Mouse (Mus musculus) stomach, postnatal 0 days (tissue): ENCODE results near the gene Rnpepl1. TPM values are rescaled to one million over a fixed set of nuclear protein-coding genes. Genes with fewer than 3 reads are reported as not detected.

Experiments used
- ATAC-seq: fragments of 200-750 bp; cut with Nextera tagmentation; 2 replicates; pipeline ENCODE4 v1.8.0; 2017; ENCODE audit not compliant: low FRiP score, low TSS enrichment
- DNase-seq: peaks from one replicate; pipeline ENCODE4 v3.0.0-alpha.2; 2016; ENCODE audit warnings: low spot score
- H3K27ac ChIP-seq: fragments of 300-500 bp; sonication (generic); replicated peaks from 2 replicates; pipeline ENCODE4 v1.5.1; 2014; ENCODE audit warnings: mild to moderate bottlenecking, control low read depth
- H3K27me3 ChIP-seq: fragments of 300-500 bp; sonication (generic); 2 replicates; pipeline ENCODE4 v1.6.1; 2014; ENCODE audit warnings: low read length; ENCODE audit not compliant: control insufficient read depth, insufficient read depth
- H3K36me3 ChIP-seq: fragments of 300-500 bp; sonication (generic); 2 replicates; pipeline ENCODE4 v1.6.1; 2014; ENCODE audit warnings: low read length, mixed read lengths; ENCODE audit not compliant: control insufficient read depth, insufficient read depth
- H3K4me1 ChIP-seq: fragments of 300-500 bp; sonication (generic); replicated peaks from 2 replicates; pipeline ENCODE4 v1.6.1; 2014; ENCODE audit warnings: antibody characterized with exemption; ENCODE audit not compliant: control insufficient read depth, insufficient read depth
- H3K4me2 ChIP-seq: fragments of 300-500 bp; sonication (generic); replicated peaks from 2 replicates; pipeline ENCODE4 v1.6.1; 2014; ENCODE audit warnings: low read depth, mild to moderate bottlenecking, control low read depth, moderate library complexity
- H3K4me3 ChIP-seq: fragments of 300-500 bp; sonication (generic); 2 replicates; pipeline ENCODE4 v1.5.1; 2014; ENCODE audit warnings: low read depth, low read length, control low read depth
- H3K9ac ChIP-seq: fragments of 300-500 bp; sonication (generic); 2 replicates; pipeline ENCODE4 v1.6.1; 2014; ENCODE audit warnings: mild to moderate bottlenecking, low read length, control low read depth, mixed read lengths
- H3K9me3 ChIP-seq: fragments of 300-500 bp; sonication (generic); 2 replicates; pipeline ENCODE4 v1.6.1; 2016; ENCODE audit warnings: low read length; ENCODE audit not compliant: control insufficient read depth
- CTCF ChIP-seq: IDR thresholded peaks from 2 replicates; pipeline ENCODE4 v1.5.1; 2016; ENCODE audit warnings: antibody characterized with exemption, low read depth, mild to moderate bottlenecking, moderate library complexity
- EP300 ChIP-seq: optimal IDR thresholded peaks from 2 replicates; pipeline ENCODE3; 2016; ENCODE audit warnings: antibody characterized with exemption
- WGBS: fragments of 180-500 bp; shearing (Covaris S2); extraction: QIAGEN DNeasy Blood & Tissue Kit; methylation state at CpG from one replicate; pipeline ENCODE4 v1.1.7; 2014; 5-methylcytosine and 5-hydroxymethylcytosine counted together
- polyA plus RNA-seq: library from polyadenylated mRNA; unstranded; fragments of >200 nt; fragmentation: Nextera tagmentation; extraction: Ambion mirVana; gene quantifications from 2 replicates; pipeline ENCODE4 v1.2.1, GENCODE M21; 2015

Rnpepl1 gene
- polyA plus RNA-seq, 1 experiment from 2014 or later = 36.7 TPM

DNA sequence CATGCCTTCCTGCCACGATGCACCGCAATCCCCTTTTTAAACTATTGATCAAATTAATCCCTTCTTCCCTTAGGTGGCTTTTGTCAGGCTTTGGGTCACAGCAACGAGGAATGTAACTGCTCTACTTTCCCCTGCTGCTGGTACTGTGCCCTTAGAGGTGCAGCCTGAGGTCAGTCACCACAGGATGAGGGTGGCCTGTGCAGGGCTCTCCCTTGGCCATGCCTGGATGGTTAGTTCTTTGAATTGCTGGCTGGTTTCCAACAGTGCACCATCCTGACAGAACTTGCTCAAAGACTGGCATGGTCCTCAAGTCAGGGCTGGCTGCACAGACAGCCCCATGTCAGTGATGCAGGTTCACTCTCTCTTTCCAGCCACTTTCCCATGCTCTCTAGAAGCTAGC, 36.6 kb upstream of the Rnpepl1 start:
- no peak for ATAC-seq
- H3K9me3 ChIP-seq = no peaks in the 10 kb centered on the region
- no peak overlapping the region for H3K27ac ChIP-seq
- H3K27me3 ChIP-seq = no peaks in the 10 kb centered on the region
- 78% methylated on average over 3 of the region's 3 CpGs for WGBS
- no peaks in the 10 kb centered on the region for H3K36me3 ChIP-seq
- H3K4me3 ChIP-seq = no peak overlapping the region
- no peak for DNase-seq
- no peaks in the 10 kb centered on the region for H3K4me1 ChIP-seq
- TF ChIP-seq CTCF (no peak), EP300 (no peak)
- no peak overlapping the region for H3K9ac ChIP-seq
- H3K4me2 ChIP-seq = no peak overlapping the region

DNA sequence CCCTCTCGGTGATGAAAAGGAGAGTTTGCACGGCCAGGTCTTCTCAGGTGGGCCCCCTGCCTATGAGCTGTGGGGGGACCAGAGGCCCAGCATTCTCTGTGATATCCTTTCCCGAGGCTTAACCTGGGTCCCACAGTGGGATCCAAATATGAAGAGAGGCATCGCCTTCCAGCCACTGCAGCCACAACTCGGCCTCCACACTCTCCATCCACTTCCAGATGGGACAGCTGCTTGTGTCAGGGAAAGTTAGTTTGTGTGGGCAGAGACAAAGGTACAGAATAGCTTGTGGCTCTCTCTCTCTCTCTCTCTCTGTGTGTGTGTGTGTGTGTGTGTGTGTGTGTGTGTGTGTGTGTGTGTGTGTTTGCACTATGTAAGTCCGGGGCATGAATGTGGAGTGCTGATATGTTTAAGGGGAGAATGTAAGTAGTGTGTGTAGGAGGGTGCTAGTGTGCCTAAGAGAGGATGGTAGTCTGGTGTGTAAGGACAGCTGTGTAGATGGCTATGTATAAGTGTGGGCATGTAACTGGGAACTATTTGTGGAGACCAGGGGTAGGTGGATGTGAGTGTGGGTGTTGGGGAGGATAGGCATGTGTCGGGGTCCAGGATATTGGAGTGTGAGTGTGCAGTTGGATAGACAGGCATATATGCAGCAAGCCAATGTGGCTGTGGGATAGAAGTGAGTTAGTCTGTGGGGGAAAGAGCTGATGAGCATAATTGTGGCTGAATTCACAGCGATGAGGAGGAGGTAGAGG, 35.0 kb upstream of the Rnpepl1 start:
- ATAC-seq (no peak), DNase-seq (no peak)
- no peak for TF ChIP-seq CTCF
- no peak for TF ChIP-seq EP300
- H3K4me1 ChIP-seq = no peaks in the 10 kb centered on the region
- no peak overlapping the region for H3K4me2 ChIP-seq
- H3K27me3 ChIP-seq = no peaks in the 10 kb centered on the region
- no peaks in the 10 kb centered on the region for H3K36me3 ChIP-seq
- H3K4me3 ChIP-seq = no peak overlapping the region
- WGBS = 67% methylated on average over 8 of the region's 8 CpGs
- H3K27ac ChIP-seq = no peak overlapping the region
- no peaks in the 10 kb centered on the region for H3K9me3 ChIP-seq
- no peak overlapping the region for H3K9ac ChIP-seq

DNA sequence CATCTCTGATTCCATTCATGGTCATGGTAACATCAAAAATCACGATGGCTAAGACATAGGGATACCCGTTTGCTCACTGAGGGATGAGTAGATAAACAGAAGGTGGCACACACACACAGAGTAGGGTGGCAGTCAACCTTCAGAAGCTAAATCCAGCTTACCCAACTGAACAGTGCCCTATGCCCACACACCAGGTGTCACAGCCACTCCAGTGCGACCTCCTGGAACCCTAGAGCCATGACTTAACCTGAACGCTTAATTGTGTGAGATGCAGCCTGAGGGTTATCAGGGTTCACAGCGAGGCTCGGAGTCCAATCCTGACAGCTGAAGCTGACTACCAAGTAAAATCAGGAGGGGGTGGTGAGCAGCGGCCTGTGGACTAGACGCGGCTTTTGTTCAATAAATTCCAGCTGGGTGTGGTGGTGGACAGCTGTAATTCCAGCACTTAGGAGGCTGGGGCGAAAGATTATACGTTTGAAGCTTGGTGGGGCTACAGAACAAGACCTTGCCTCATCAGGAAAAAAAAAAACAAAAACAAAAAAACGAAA, 33.1 kb upstream of the Rnpepl1 start:
- Histone ChIP-seq H3K27ac (no peak overlapping the region), H3K27me3 (no peaks in the 10 kb centered on the region), H3K9ac (no peak overlapping the region), H3K4me1 (no peaks in the 10 kb centered on the region), H3K9me3 (no peaks in the 10 kb centered on the region), H3K4me2 (no peak overlapping the region), H3K36me3 (no peaks in the 10 kb centered on the region), H3K4me3 (no peak overlapping the region)
- ATAC-seq (no peak), DNase-seq (no peak)
- WGBS = 49% methylated on average over 12 of the region's 12 CpGs
- no peak for TF ChIP-seq CTCF
- no peak for TF ChIP-seq EP300

DNA sequence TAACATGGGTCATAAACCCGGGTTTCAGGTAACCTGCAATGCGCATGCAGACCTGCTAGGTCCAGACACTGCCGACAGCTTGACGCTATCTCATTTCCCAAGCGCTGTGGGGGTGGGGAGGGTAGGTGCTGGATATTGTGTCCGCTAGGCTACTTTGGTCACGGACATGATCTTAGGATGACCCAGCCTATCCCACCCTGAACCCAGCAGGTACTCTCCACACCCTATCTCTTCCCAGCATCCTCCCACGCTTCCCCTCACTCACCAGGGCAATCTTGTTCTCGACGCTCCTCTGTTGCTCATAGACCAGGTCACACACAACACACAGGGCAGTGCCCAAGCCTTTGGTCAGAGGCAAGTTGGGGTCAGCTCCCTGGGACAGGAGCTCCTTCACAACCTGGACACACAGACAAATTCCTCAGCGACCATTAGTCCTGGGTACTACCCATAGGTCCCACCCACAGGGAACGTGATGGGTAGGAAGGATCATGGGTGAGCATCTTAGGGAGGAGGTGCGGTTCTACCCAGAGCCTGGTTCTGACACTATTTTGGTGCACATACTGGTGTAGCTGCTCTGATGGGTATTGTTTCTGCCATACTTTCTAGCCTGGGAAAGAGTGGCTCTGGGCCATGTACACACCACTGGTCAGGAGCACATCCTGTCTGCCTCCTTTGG, 32.4 kb upstream of the Rnpepl1 start:
- TF ChIP-seq EP300 (no peak), CTCF (no peak)
- Histone ChIP-seq H3K4me1 (no peaks in the 10 kb centered on the region), H3K9me3 (no peaks in the 10 kb centered on the region), H3K36me3 (no peaks in the 10 kb centered on the region), H3K27me3 (no peaks in the 10 kb centered on the region), H3K9ac (no peak overlapping the region), H3K4me2 (no peak overlapping the region), H3K4me3 (no peak overlapping the region), H3K27ac (no peak overlapping the region)
- DNase-seq = no peak
- WGBS = 85% methylated on average over 13 of the region's 13 CpGs
- no peak for ATAC-seq

GRCm38 (mm10) chr1:92879266-92879665, 31.3 kb upstream of the Rnpepl1 start:
- DNase-seq (no peak), ATAC-seq (no peak)
- no peak overlapping the region for H3K27ac ChIP-seq
- WGBS = 82% methylated on average over 12 of the region's 12 CpGs
- no peak overlapping the region for H3K4me3 ChIP-seq
- H3K9me3 ChIP-seq = no peaks in the 10 kb centered on the region
- H3K27me3 ChIP-seq = no peaks in the 10 kb centered on the region
- no peaks in the 10 kb centered on the region for H3K36me3 ChIP-seq
- no peak overlapping the region for H3K9ac ChIP-seq
- H3K4me1 ChIP-seq = no peaks in the 10 kb centered on the region
- TF ChIP-seq CTCF (no peak), EP300 (no peak)
- no peak overlapping the region for H3K4me2 ChIP-seq

GRCm38 (mm10) chr1:92880101-92880500, 30.5 kb upstream of the Rnpepl1 start:
- Histone ChIP-seq H3K4me1 (no peaks in the 10 kb centered on the region), H3K27me3 (no peaks in the 10 kb centered on the region), H3K4me2 (no peak overlapping the region), H3K9me3 (no peaks in the 10 kb centered on the region), H3K27ac (no peak overlapping the region), H3K9ac (no peak overlapping the region), H3K36me3 (no peaks in the 10 kb centered on the region), H3K4me3 (no peak overlapping the region)
- ATAC-seq = no peak
- 69% methylated on average over 5 of the region's 5 CpGs for WGBS
- DNase-seq = no peak
- no peak for TF ChIP-seq EP300
- no peak for TF ChIP-seq CTCF
